Mouse (Mus musculus): ENCODE measurements around the gene Tab1. TPM values are rescaled to one million over a fixed set of nuclear protein-coding genes. Genes with fewer than 3 reads are reported as not detected.
A peak's percentile ranks its signal among the peaks of the same experiment; 100 is the strongest.

The Tab1 gene
- polyA plus RNA-seq, 1 experiment: 49.3 TPM

DNA sequence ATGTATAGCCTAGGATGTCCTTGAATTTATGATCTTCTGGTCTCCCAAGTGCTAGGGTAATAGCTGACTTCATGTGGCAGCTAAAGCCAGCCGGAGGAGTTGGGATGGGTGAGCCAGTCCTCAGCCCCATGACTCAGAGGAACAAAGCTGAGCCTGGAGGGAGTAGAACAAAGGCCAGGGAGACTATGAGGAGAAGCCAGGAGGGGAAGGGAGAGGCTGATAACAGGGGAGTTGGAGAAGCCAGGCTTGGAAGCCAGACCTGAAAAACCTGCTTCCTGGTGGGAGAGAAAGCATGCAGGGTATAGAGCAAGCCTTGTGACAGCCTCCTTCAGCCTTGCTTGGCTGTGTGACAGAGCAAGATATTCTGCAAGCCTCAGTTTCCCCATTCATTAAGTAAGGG, 37.3 kb upstream of the Tab1 start:
- DNase-seq (ENCODE audit: low read depth): no peak
- TF ChIP-seq CTCF (IDR thresholded peaks at IDR 0.05; ENCODE audit: borderline replicate concordance, extremely low read depth, insufficient read depth, insufficient read length): no peak
- no peak for TF ChIP-seq POLR2A (IDR thresholded peaks at IDR 0.05; ENCODE audit: borderline replicate concordance, extremely low read depth, insufficient read depth, insufficient read length, poor library complexity, severe bottlenecking)

DNA sequence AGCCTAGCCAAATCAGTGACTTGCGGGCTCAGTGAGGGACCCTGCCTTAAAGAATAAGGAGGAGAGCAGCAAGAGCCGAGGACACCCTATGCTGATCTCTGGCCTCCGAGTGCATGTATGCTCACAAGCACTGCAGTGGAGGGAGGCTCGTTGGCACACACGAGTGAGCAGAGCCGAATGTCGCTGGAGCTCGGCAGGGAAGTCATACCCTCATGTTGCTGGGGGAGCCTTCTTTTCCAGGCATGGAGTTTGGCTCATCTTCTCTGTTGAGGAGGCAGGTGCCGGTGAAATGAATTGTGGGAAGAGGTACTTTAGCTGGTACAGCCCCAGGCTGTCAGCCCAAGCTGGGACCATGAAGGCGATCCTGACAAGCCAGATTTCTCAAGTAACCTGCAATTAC, 36.5 kb upstream of the Tab1 start:
- DNase-seq (ENCODE audit: low read depth): no peak
- TF ChIP-seq CTCF (IDR thresholded peaks at IDR 0.05; ENCODE audit: borderline replicate concordance, extremely low read depth, insufficient read depth, insufficient read length) (no peak), POLR2A (IDR thresholded peaks at IDR 0.05; ENCODE audit: borderline replicate concordance, extremely low read depth, insufficient read depth, insufficient read length, poor library complexity, severe bottlenecking) (no peak)

- peak; percentile 68 for DNase-seq (ENCODE audit: low read depth)
- TF ChIP-seq CTCF (IDR thresholded peaks at IDR 0.05; ENCODE audit: borderline replicate concordance, extremely low read depth, insufficient read depth, insufficient read length) (no peak), POLR2A (IDR thresholded peaks at IDR 0.05; ENCODE audit: borderline replicate concordance, extremely low read depth, insufficient read depth, insufficient read length, poor library complexity, severe bottlenecking) (no peak)
Observed at GRCm38 (mm10) chr15:80096946-80097881, 35.7 kb upstream of the Tab1 start.

- TF ChIP-seq CTCF (IDR thresholded peaks at IDR 0.05; ENCODE audit: borderline replicate concordance, extremely low read depth, insufficient read depth, insufficient read length) (no peak), POLR2A (IDR thresholded peaks at IDR 0.05; ENCODE audit: borderline replicate concordance, extremely low read depth, insufficient read depth, insufficient read length, poor library complexity, severe bottlenecking) (no peak)
- no peak for DNase-seq (ENCODE audit: low read depth)
Observed at GRCm38 (mm10) chr15:80097999-80098461, 34.9 kb upstream of the Tab1 start.

DNA sequence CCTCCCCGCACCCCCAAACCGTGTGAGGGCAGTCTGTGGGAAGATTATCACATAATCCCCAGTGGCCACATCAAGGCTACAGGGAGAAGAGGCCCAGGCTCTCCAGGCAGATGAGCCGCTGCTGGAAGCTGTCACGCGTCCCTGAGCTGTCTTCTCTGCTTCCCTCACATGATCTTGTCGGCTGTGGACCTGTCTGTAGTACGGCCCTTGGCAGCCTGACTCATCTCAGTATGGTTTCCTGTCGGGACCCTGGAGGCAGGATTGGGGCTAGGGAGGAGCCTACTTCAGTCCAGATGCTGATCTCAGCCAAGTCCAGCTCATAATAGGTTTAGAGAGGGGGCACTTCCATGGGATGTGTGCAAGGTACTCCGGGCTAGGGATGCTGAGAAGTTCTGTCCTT, 34.1 kb upstream of the Tab1 start:
- DNase-seq (ENCODE audit: low read depth): no peak
- no peak for TF ChIP-seq POLR2A (IDR thresholded peaks at IDR 0.05; ENCODE audit: borderline replicate concordance, extremely low read depth, insufficient read depth, insufficient read length, poor library complexity, severe bottlenecking)
- no peak for TF ChIP-seq CTCF (IDR thresholded peaks at IDR 0.05; ENCODE audit: borderline replicate concordance, extremely low read depth, insufficient read depth, insufficient read length)

- TF ChIP-seq POLR2A (IDR thresholded peaks at IDR 0.05; ENCODE audit: borderline replicate concordance, extremely low read depth, insufficient read depth, insufficient read length, poor library complexity, severe bottlenecking): no peak
- no peak for TF ChIP-seq CTCF (IDR thresholded peaks at IDR 0.05; ENCODE audit: borderline replicate concordance, extremely low read depth, insufficient read depth, insufficient read length)
- DNase-seq (ENCODE audit: low read depth): no peak
Observed at GRCm38 (mm10) chr15:80099477-80099876, 33.5 kb upstream of the Tab1 start.

DNA sequence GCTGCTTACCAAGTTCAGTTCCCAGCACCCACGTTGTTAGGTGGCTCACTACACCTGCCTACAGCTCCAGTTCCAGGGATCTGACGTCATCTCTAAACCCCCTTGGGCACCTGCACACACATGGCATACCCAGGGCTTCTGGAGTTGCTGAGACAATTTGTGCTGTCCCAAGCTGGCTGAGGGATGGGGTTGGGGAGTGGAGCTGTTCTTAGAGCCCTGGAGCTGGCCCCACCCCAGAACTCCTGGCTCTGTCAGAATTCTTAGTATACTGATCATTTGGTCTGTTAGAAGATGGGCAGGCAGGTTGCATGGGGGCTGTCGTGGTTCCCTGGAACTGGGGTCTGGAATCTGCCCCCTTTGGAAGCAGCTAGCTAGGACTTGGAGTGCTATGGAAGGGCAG, 32.7 kb upstream of the Tab1 start:
- DNase-seq (ENCODE audit: low read depth): no peak
- TF ChIP-seq CTCF (IDR thresholded peaks at IDR 0.05; ENCODE audit: borderline replicate concordance, extremely low read depth, insufficient read depth, insufficient read length): no peak
- TF ChIP-seq POLR2A (IDR thresholded peaks at IDR 0.05; ENCODE audit: borderline replicate concordance, extremely low read depth, insufficient read depth, insufficient read length, poor library complexity, severe bottlenecking): no peak

- DNase-seq (ENCODE audit: low read depth): peak; percentile 42
- TF ChIP-seq POLR2A (IDR thresholded peaks at IDR 0.05; ENCODE audit: borderline replicate concordance, extremely low read depth, insufficient read depth, insufficient read length, poor library complexity, severe bottlenecking) (no peak), CTCF (IDR thresholded peaks at IDR 0.05; ENCODE audit: borderline replicate concordance, extremely low read depth, insufficient read depth, insufficient read length) (no peak)
Observed at GRCm38 (mm10) chr15:80100871-80101270, 32.1 kb upstream of the Tab1 start.

DNA sequence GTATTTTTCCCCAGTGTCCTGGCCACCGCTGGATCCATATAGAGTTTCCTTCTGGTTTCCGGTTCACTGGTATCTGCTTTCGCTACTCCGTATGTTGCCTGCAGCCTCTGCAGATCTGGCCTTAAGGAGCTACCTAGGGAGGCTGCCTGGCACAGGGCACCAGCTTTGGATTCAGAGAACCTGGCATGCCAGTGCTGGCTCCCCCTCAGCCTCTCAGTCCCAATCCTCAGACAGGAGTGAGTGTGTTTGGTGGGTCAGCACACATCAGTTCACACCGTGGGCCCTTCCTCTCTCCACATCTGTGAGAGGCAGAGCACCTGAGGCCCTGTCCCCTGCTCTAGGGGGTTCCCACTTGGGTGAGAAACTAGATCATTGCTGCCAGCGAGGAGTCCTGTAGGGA, 31.4 kb upstream of the Tab1 start:
- DNase-seq (ENCODE audit: low read depth): no peak

DNA sequence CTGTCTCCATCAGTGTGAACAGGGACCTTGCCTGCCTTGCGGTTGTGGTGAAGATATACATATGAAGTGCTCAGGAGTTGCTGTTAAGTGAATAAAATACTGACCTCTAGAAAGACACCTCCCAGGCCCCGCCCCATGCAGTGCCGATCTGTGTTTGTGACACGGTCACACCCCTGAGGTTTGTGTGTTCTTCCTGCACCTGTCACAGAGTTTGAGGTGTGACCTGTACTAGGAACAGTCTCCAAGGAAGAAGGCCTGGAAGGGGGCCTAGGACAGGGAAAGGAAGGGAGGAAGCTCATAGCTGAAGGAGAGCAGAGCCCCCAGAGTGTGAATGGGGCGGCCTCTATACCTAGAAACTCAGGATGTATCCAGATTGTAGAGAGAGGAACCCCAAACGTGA, 30.4 kb upstream of the Tab1 start:
- TF ChIP-seq POLR2A (IDR thresholded peaks at IDR 0.05; ENCODE audit: borderline replicate concordance, extremely low read depth, insufficient read depth, insufficient read length, poor library complexity, severe bottlenecking): no peak
- TF ChIP-seq CTCF (IDR thresholded peaks at IDR 0.05; ENCODE audit: borderline replicate concordance, extremely low read depth, insufficient read depth, insufficient read length): no peak
- no peak for DNase-seq (ENCODE audit: low read depth)

More for the DNA sequence above, 31.4 kb upstream of the Tab1 start:
- TF ChIP-seq POLR2A (IDR thresholded peaks at IDR 0.05; ENCODE audit: borderline replicate concordance, extremely low read depth, insufficient read depth, insufficient read length, poor library complexity, severe bottlenecking) (no peak), CTCF (IDR thresholded peaks at IDR 0.05; ENCODE audit: borderline replicate concordance, extremely low read depth, insufficient read depth, insufficient read length) (no peak)

DNA sequence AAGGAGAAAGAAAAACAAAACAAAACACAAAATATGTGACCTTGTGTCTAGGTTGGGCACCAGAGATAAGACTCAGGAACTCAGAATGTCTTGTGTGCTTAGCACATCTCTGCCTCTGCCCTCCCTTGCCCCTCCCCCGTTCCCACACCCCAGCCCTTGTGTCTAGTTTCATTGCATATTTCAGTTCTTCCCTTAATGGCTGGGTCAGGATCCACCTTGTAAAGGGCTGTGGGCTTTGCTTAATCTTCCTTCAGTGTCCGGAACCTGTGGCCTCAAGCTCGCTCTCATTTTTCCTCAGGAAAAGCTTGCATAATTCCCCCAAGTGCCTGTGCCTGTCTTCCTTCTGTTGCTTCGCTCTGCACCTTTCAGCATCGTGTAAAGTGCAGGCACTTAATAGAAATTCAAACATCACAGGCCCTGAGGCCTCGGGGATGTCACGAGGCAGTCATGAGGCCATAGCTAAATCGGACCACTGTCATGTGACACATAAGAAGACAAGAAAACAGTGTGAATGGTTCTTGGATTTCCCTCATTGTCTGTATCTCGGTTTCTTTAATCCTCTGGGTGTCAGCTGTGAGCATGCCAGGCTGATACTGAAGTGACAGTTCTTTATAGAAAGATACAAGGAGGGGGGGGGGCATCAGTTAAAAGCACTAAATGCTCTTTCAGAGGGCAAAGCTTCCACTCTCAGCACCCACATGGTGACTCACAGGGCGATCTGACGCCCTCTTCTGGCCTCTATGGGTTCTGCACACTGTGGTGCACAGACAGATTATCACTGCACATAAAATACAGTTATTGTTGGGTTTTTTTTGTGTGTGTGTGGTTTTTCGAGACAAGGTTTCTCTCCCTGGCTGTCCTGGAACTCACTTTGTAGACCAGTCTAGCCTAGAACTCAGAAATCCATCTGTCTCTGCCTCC, 27.2 kb upstream of the Tab1 start:
- peak; percentile 30 for DNase-seq (ENCODE audit: low read depth)
- TF ChIP-seq CTCF (IDR thresholded peaks at IDR 0.05; ENCODE audit: borderline replicate concordance, extremely low read depth, insufficient read depth, insufficient read length) (peak; percentile 29; the same call in 1 of the 2 replicates), POLR2A (IDR thresholded peaks at IDR 0.05; ENCODE audit: borderline replicate concordance, extremely low read depth, insufficient read depth, insufficient read length, poor library complexity, severe bottlenecking) (no peak)

Measured in brain, embryonic 14.5 days (tissue).